ENCODE assay signal across 8 mouse cellular contexts in the genomic region with DNA sequence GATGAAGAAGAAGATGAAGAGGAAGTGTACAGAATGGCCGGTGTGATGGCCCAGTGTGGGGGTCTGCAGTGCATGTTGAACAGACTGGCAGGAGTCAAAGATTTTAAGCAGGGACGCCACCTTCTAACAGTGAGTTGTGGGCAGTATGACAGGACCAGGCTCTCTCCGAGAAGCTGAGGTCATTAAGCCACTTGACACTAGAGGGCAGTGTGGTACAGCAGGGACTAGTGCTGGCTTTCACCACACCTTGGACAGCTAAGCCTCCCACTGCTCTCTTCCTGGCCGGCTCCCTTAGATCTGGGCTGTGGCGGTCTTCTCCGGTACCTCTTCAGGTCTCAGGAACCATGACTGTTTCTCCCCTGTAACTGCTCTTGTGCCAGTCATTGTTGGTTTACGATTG.
DNase-seq lines count a peak whose midpoint lies in the region; ATAC-seq lines count a peak whose summit lies in the region.

No protein-coding gene starts in this region.

- peak; percentile 52 for ATAC-seq in activated CD4-positive, CD25-positive, alpha-beta regulatory T cell, adult 4 months
- peak; percentile 90 for ATAC-seq in megakaryocyte, adult 5-6 weeks (ENCODE audit: poor library complexity, severe bottlenecking)

- peak; percentile 90 to 95 for DNase-seq in cerebellum, postnatal 25 days
- peak; percentile 67 to 73 for DNase-seq in gastrocnemius, adult 8-10 months (ENCODE audit: low spot score in 2 of 2)
- peak; percentile 83 for DNase-seq in induced T-regulatory cell, adult 2 months (ENCODE audit: low read depth)
- DNase-seq in left cerebral cortex, adult 18-20 months (ENCODE audit: low spot score in 2 of 2), result peak; percentile 84 to 88
- DNase-seq in right cerebral cortex, postnatal 10 days (ENCODE audit: low spot score in 2 of 2), result peak; percentile 74 to 86
- DNase-seq in urinary bladder, postnatal 25 days (ENCODE audit: low spot score), result peak; percentile 69

Comparison
In these comparisons a context has a peak if more than half of its experiments do, and no peak if none do; other contexts are left out.
1. Peak in every context shown above with its lines: DNase-seq and ATAC-seq.